8 mouse cellular contexts compared by ENCODE assay signal in the genomic region with DNA sequence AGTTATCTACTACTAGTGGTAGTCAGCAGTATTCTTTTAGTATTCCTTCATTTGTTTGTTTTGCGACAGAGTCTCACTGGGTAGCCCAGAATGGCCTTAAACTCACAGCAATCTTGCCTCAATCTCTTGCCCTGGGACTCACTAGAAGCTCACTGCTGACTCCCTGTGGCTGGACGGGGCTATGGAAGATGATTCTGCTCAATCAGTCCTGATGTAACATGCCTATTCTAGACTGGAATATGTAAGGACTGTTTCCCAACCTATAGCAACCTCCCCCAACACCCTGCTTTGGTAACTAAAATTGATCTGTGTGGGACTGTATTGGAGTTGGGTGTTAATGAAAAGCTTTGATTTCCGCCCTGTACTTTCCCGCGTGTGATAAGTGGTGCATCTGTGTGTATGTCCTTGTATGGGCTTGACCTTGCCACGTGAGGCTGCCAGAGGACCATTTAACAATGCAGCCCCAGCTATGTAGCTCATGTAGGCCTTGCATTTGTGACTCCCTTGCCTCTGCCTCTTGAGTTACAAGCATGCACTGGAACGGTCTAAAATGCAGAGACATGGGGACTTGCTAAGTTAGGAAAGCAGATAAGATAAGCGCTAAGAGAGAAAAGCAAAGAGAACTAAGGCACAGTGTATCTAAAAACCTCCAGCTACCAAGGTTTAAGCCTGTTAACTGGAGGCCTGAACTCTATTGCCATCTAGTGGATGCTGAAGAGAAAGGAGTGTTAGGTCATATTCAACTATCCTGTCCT. TPM values are rescaled to one million over a fixed set of nuclear protein-coding genes. Genes with fewer than 3 reads are reported as not detected.
DNase-seq lines count a peak whose midpoint lies in the region; ATAC-seq and TF ChIP-seq lines count a peak whose summit lies in the region.

No protein-coding gene starts in this region.

- H3K4me2 ChIP-seq in intestine, postnatal 0 days (replicated peaks; ENCODE audit: low read depth): no peak overlapping the region
- H3K4me2 ChIP-seq in liver, embryonic 12.5 days: no peak overlapping the region

- TF ChIP-seq CTCF in intestine, postnatal 0 days (IDR thresholded peaks at IDR 0.05; ENCODE audit: low read depth): peak; percentile 88

- H3K4me3 ChIP-seq in intestine, postnatal 0 days (ENCODE audit: low read depth, low read length): no peak overlapping the region
- H3K4me3 ChIP-seq in liver, embryonic 12.5 days: no peak overlapping the region

- H3K27ac ChIP-seq in intestine, postnatal 0 days (ENCODE audit: low read depth, low read length): no peak overlapping the region
- no peak overlapping the region for H3K27ac ChIP-seq in liver, embryonic 12.5 days

- DNase-seq in urinary bladder, postnatal 14 days (ENCODE audit: low spot score): peak; percentile 60
- DNase-seq in urinary bladder, postnatal 10 days (ENCODE audit: low spot score): no peak
- peak; percentile 51 for DNase-seq in c-Kit-positive CD71-negative TER-119-negative erythroid progenitor cells, embryonic 14.5 days (ENCODE audit: low read depth)
- DNase-seq in frontal cortex, postnatal 10 days (ENCODE audit: low spot score in 2 of 2): peak; percentile 24 to 40
- peak; percentile 13 to 27 for DNase-seq in natural killer cell, adult 2 months (ENCODE audit: low spot score in 2 of 2)
- peak; percentile 61 for DNase-seq in yolk sac, embryonic 10.5 days (ENCODE audit: low spot score)

- H3K9me3 ChIP-seq in intestine, postnatal 0 days (ENCODE audit: control insufficient read depth): no peaks in the 10 kb centered on the region
- no peaks in the 10 kb centered on the region for H3K9me3 ChIP-seq in liver, embryonic 12.5 days (replicated peaks)

- WGBS in intestine, postnatal 0 days: 23% methylated on average over 8 of the region's 8 CpGs
- WGBS in liver, embryonic 12.5 days (ENCODE audit: insufficient replicate concordance): 23% methylated on average over 8 of the region's 8 CpGs

- peaks cover 4% of the 10 kb centered on the region; the same call in 1 of the 2 replicates for H3K4me1 ChIP-seq in intestine, postnatal 0 days (replicated peaks; ENCODE audit: control insufficient read depth, insufficient read depth, low read length)
- peaks cover 19% of the 10 kb centered on the region for H3K4me1 ChIP-seq in liver, embryonic 12.5 days

- H3K27me3 ChIP-seq in intestine, postnatal 0 days (replicated peaks; ENCODE audit: control insufficient read depth, insufficient read depth, low read length): no peaks in the 10 kb centered on the region
- H3K27me3 ChIP-seq in liver, embryonic 12.5 days (replicated peaks): no peaks in the 10 kb centered on the region

- peak; percentile 20; the same call in 1 of the 2 replicates for ATAC-seq in intestine, postnatal 0 days
- ATAC-seq in liver, embryonic 12.5 days: peak; percentile 68

- no peak overlapping the region for H3K9ac ChIP-seq in intestine, postnatal 0 days (ENCODE audit: low read depth, low read length)
- H3K9ac ChIP-seq in liver, embryonic 12.5 days: no peak overlapping the region

- peaks cover 10% of the 10 kb centered on the region; the same call in 1 of the 2 replicates for H3K36me3 ChIP-seq in intestine, postnatal 0 days (ENCODE audit: control insufficient read depth, insufficient read depth)
- H3K36me3 ChIP-seq in liver, embryonic 12.5 days: peaks cover 25% of the 10 kb centered on the region

RNA-seq across cellular contexts. Expression of gene Fam71f2, which starts 0.7 kb away (rescaled TPM):
- not detected in 2 replicates for polyA plus RNA-seq in intestine, postnatal 0 days (2015; fragmentation: Nextera tagmentation; extraction: Ambion mirVana)
- polyA plus RNA-seq in liver, embryonic 12.5 days (2016; fragmentation: Nextera tagmentation; extraction: Ambion mirVana): 0.20 and 0.31 TPM in 2 replicates

RNA-seq across cellular contexts. Expression of gene Hilpda, which starts 6.4 kb away (rescaled TPM):
- 20.7 and 27.2 TPM in 2 replicates for polyA plus RNA-seq in intestine, postnatal 0 days (2015; fragmentation: Nextera tagmentation; extraction: Ambion mirVana)
- 19.1 and 20.0 TPM in 2 replicates for polyA plus RNA-seq in liver, embryonic 12.5 days (2016; fragmentation: Nextera tagmentation; extraction: Ambion mirVana)

RNA-seq across cellular contexts. Expression of gene Fam71f1, which starts 40.2 kb away (rescaled TPM):
- polyA plus RNA-seq in intestine, postnatal 0 days (2015; fragmentation: Nextera tagmentation; extraction: Ambion mirVana): not detected in 2 replicates
- polyA plus RNA-seq in liver, embryonic 12.5 days (2016; fragmentation: Nextera tagmentation; extraction: Ambion mirVana): not detected in 2 replicates
